Mouse (Mus musculus) splenic B cell, adult 2 months (primary cell): ENCODE measurements at regions not wholly inside any gene's neighbourhood (a gene's known extent, or its start where the extent isn't known, plus 50 kb on each side); places are given as distances from the start of the nearest gene placed in this dataset.

Experiments
- DNase-seq: peaks from one replicate; pipeline ENCODE4 v3.0.0-alpha.2; 2011; ENCODE audit warnings: low read depth, low spot score
- H3K27me3 ChIP-seq: 2 replicates; pipeline ENCODE4 v1.6.1; 2012; ENCODE audit warnings: mild to moderate bottlenecking, low read length, moderate library complexity, mixed read lengths; ENCODE audit not compliant: control insufficient read depth, poor library complexity, insufficient read depth, severe bottlenecking
- H3K36me3 ChIP-seq: 2 replicates; pipeline ENCODE4 v1.6.1; 2012; ENCODE audit warnings: mild to moderate bottlenecking, low read length, moderate library complexity, mixed read lengths; ENCODE audit not compliant: control insufficient read depth, poor library complexity, insufficient read depth, severe bottlenecking

DNA sequence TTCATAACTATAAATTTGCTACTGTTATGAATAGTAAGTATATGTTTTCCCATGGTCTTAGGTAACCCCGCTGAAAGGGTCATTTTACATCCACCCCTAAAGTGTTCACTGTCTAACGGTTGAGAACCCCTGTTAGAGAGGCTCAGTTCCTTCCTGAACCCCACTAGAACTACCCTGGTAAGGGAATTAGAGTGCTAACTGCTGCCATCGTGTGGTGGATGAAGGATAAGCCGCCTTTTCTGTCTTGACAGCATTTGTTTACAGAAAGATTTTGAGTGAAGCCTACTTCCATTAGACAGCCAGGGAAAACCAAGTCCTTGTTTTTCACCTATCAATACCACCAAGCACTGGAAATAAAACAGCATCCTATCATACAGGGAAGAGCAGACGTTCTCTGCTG is 90.3 kb upstream of the Tbx22 start:
- H3K27me3 ChIP-seq: no peaks in the 10 kb centered on the region
- no peaks in the 10 kb centered on the region for H3K36me3 ChIP-seq
- peak; percentile 10 for DNase-seq
